Mouse (Mus musculus) brain, embryonic 14.5 days (tissue): ENCODE measurements at regions not wholly inside any gene's neighbourhood (a gene's known extent, or its start where the extent isn't known, plus 50 kb on each side); places are given as distances from the start of the nearest gene placed in this dataset.
"Not testable (repeated sequence)": the region's sequence is repeated elsewhere in the genome, so short reads cannot be mapped to it uniquely, and the experiment has no call there.

ENCODE experiments used
- DNase-seq: peaks from one replicate; pipeline ENCODE4 v3.0.0-alpha.2; 2011; ENCODE audit warnings: low read depth
- CTCF ChIP-seq: fragments of 200-500 bp; IDR thresholded peaks from 2 replicates; pipeline ENCODE4 v1.5.1; 2012; ENCODE audit warnings: inconsistent platforms, mild to moderate bottlenecking, moderate library complexity, borderline replicate concordance; ENCODE audit not compliant: insufficient read depth, insufficient read length; ENCODE audit errors: extremely low read depth
- POLR2A ChIP-seq: fragments of 200-500 bp; IDR thresholded peaks from 2 replicates; pipeline ENCODE4 v1.6.1; 2012; ENCODE audit warnings: mild to moderate bottlenecking, inconsistent platforms, borderline replicate concordance; ENCODE audit not compliant: poor library complexity, insufficient read depth, insufficient read length, severe bottlenecking; ENCODE audit errors: extremely low read depth

DNA sequence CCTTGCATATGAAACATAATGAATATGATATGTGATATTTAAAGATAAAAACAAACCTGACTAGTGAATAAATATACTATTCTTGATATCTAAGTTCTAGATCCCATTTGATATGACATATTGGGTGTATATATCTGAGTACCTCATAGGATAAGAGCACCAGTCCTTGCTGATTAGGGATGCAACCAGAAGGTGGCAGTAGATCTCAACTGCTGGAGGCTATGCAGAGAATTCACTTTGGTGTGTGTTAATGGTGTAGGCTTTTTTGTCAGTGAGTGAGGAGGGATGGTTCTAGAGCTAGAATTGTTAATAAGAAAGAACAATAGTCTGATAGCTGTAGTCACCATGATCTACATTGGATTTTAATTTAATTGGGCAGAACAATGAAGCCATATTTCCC is 639.6 kb downstream of the Dad1 start:
- DNase-seq, result peak; percentile 6
- peak; percentile 15; the same call in 1 of the 2 replicates for TF ChIP-seq CTCF
- TF ChIP-seq POLR2A, result no peak

DNA sequence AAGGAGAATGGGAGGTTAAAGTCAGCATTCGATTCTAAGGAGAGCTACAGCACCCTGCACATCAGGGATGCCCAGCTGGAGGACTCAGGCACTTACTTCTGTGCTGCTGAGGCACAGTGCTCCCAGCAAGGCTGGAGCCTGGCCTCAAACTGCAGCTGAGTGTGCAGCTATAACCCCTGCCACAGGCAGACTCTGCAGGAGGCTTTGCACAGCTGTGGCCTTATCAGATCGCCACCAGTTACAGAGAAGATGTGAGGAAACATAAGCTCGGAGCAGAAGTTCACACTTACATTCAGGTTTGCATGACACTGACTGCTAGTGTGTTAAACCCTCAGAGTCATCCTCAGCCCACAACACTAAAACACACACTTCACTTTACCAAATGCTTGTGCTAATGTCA is 654.6 kb downstream of the Dad1 start:
- DNase-seq, result not testable (repeated sequence)

- DNase-seq, result not testable (repeated sequence)
Measured at GRCm38 (mm10) chr14:53597287-53597686, 656.6 kb downstream of the Dad1 start.

DNA sequence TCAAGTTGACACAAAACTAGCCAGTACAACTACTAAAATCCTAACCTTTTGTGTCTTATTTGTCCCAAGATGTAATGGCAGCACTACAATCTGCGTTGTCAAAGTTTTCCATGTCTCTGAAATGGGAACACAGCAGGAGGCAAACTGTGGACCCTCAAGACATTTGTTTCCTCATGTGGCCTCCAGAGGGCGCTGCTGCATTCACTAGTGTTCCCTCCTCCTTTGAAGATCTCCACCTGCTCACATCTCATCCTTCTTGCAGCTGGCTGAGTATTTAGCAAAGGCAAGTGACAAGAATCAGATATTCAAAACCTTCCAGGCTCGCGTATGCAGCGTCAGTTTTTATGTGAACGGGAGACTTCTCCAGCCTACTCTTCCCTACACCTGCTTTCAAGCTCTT is 663.3 kb downstream of the Dad1 start:
- peak; percentile 41 for DNase-seq
- TF ChIP-seq CTCF, result peak; percentile 10; the same call in 1 of the 2 replicates

GRCm38 (mm10) chr14:53582528-53582927 is 671.4 kb downstream of the Dad1 start:
- not testable (repeated sequence) for DNase-seq

GRCm38 (mm10) chr14:53581734-53582133 is 672.2 kb downstream of the Dad1 start:
- DNase-seq, result not testable (repeated sequence)

GRCm38 (mm10) chr14:53576927-53577326 is 677.0 kb downstream of the Dad1 start:
- DNase-seq, result not testable (repeated sequence)

DNA sequence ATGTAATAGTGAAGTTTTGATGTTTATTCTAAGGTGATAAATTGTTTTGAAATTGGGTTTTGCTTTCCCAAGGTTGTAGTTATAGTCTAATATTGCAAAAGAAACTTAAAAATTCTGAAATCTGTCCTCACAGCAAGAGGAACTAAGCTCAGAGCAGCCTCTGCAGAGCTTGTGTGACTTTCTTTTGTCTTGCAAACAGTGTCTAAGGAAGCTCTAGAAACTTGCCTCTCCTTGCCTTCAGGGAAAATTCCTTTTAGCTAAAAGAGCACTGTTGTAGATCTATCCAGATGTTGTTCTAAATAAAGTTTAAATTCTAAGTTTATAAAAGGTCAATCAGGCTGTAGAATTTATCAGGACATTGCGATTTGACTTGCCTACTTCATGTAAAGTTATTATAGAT is 681.2 kb downstream of the Dad1 start:
- DNase-seq, result not testable (repeated sequence)

DNA sequence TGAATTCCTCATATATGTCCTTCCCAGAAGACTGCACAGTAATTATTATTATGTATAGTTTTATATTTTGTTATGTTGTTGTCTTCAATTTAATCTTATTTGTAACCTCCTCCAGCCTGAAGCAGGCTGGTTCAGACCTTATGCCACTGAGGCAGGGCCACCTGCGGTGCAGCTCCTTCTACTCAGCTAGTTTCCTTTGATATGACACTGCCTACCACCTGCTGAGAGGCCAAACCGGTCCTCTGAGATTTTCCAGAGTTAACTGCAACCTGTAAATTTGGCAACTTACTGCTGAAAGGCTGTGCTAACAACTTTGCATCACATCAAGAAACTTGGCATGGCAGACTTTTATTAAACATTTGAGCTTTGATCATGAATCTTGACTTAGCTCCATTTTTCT is 691.3 kb downstream of the Dad1 start:
- DNase-seq, result no peak
- TF ChIP-seq CTCF, result no peak
- no peak for TF ChIP-seq POLR2A

DNA sequence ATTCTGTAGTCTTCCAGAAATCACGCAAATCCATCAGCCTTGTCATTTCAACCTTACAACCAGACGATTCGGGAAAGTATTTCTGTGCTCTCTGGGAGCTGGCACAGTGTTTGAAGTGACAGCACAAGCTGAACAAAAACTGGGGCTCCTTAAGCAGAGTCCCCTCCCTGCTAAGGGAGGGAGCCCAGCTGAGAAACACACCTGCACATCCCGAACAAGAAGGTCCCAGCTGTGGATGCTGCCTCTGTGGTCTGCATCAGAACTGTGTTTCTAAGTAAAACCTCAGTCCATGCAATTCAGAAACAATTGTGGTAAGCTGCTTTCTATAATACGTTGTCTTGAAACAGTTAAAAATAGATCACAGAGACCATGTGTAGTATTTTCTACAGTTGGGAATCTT is 693.8 kb downstream of the Dad1 start:
- not testable (repeated sequence) for DNase-seq

DNA sequence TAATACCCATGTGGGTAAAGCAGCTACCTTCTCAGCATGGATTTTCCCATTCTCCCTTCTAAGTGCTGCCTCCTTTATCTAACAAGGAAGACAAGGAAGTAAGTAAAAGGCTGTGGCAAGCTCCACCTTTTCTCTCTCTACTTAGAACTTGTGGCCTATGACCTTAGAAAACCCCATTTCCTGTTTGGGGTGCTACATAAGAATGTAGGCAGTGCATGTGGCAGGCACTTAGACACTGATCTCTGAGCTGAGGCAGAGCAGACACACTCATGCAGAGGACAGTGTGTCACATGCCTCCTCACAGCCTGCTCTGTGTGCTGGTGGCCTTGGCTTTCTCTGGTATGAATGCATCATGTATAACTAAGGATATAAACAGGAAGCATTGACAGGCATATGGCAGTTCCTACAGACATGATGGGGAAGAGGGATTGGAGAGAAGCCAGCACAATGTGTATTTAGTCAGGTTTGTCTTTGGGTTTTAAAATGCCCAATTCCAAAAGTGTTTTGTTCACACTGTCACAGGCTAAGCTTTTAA is 694.5 kb downstream of the Dad1 start:
- not testable (repeated sequence) for DNase-seq

GRCm38 (mm10) chr14:53553771-53554170 is 700.1 kb downstream of the Dad1 start:
- no peak for TF ChIP-seq POLR2A
- no peak for TF ChIP-seq CTCF
- DNase-seq, result no peak

- DNase-seq, result not testable (repeated sequence)
Measured at GRCm38 (mm10) chr14:53547365-53547764, 706.5 kb downstream of the Dad1 start.

DNA sequence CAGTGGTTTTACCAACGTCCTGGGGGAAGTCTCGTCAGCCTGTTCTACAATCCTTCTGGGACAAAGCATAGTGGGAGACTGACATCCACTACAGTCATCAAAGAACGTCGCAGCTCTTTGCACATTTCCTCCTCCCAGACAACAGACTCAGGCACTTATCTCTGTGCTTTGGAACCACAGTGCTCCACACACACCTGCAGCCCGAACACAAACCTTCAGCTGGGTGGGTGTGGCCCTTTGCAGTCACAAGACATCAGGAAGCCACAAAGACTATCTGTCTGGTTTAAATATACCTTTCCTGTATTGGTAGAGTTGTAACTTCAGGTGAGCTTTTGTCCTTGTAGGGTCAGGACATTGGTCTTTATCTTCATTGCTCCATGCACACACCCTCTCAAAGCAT is 708.6 kb downstream of the Dad1 start:
- TF ChIP-seq CTCF (no peak), POLR2A (no peak)
- no peak for DNase-seq

DNA sequence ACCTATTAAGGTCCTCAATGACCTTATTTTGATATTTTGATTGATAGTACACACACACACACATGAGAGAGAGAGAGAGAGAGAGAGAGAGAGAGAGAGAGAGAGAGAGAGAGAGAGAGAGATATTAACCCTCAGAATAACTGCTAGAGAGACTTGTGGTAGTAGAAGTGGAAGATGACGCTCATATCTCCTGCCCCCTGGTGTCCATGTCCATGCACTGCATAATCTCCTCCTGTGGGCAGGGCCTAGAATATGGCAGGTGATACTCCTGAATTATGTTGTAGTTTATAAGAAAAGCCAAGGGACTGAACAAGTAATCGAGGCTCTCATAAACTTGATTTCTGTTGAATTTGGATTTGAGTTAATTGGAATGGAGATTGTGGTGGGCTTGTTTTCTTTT is 712.3 kb downstream of the Dad1 start:
- peak; percentile 3 for DNase-seq
- TF ChIP-seq CTCF, result peak; percentile 17; the same call in 1 of the 2 replicates

- DNase-seq, result not testable (repeated sequence)
- peak; percentile 33; the same call in 1 of the 2 replicates for TF ChIP-seq CTCF
Measured at GRCm38 (mm10) chr14:53537895-53538294, 716.0 kb downstream of the Dad1 start.

- DNase-seq, result not testable (repeated sequence)
Measured at GRCm38 (mm10) chr14:53523430-53523829, 730.5 kb downstream of the Dad1 start.

GRCm38 (mm10) chr14:53518954-53519353 is 735.0 kb downstream of the Dad1 start:
- not testable (repeated sequence) for DNase-seq

DNA sequence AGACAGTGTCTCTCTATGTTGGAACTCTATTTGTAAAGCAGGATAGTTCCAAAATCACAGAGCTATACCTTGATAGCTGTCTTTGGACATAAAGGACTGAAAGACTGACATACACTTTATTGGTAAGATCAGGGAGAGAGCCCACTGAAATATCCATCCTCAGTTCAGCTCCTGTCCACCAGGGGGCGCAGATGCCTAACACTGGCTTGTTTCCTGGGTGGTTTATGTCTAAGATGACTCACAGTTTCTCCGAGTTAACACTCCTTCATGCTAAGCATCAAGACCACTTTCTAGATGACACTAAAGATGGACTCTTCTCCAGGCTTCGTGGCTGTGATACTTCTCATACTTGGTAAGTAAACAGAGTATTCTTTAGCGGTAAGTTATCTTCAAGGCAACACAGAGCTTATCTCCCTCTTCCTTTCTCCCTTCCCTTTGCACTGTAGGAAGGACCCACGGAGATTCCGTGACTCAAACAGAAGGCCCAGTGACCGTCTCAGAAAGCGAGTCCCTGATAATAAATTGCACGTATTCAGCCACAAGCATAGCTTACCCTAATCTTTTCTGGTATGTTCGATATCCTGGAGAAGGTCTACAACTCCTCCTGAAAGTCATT is 737.2 kb downstream of the Dad1 start:
- DNase-seq, result not testable (repeated sequence)
